Mouse (Mus musculus): ENCODE data around the gene Tor1a. TPM values are rescaled to one million over a fixed set of nuclear protein-coding genes. Genes with fewer than 3 reads are reported as not detected.

Tor1a gene
- polyA plus RNA-seq, 1 experiment from 2014 or later, result 82.9 TPM

DNA sequence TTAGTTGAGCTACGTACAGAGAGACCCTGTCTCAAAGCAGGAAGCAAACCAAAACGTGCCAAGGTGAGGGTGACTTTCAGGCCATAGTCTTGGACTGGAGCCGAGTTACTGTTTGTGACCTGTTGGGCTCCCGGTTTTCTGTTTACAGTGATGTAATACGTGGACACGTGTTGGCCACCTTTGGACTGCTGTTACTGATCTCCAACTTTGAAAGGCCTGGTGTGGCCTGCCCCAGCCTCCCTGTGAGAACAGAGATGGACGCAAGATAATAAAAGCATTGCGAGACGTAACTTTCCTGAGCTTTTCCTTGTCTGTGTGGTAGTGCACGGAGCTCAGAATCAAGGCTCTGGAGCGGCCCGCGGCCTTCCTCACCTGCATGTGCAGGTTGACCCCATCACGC is 9.0 kb downstream of the Tor1a start:
- H3K9ac ChIP-seq (replicated peaks), result 0 out of 2 replicates have a peak overlapping the region, but pooled peaks have one; percentile 11
- peak overlapping the region; percentile 92 for H3K27ac ChIP-seq (ENCODE audit: low read depth)
- DNase-seq, result peak; percentile 78
- peaks cover 35% of the 10 kb centered on the region for H3K4me1 ChIP-seq (ENCODE audit: insufficient read depth)
- H3K4me2 ChIP-seq (ENCODE audit: low read depth, low read length), result no peak overlapping the region
- 64% methylated on average over 14 of the region's 14 CpGs for WGBS (ENCODE audit: insufficient replicate concordance)
- peak; percentile 85 for TF ChIP-seq EP300 (IDR thresholded peaks at IDR 0.05; ENCODE audit: low read depth)
- no peak for TF ChIP-seq CTCF (IDR thresholded peaks at IDR 0.05; ENCODE audit: low read depth)
- ATAC-seq, result peak; percentile 89
- H3K4me3 ChIP-seq (ENCODE audit: low read depth, low read length), result no peak overlapping the region
- peaks cover 85% of the 10 kb centered on the region for H3K36me3 ChIP-seq (replicated peaks; ENCODE audit: insufficient read depth, low read length)
- no peaks in the 10 kb centered on the region for H3K27me3 ChIP-seq (ENCODE audit: insufficient read depth, low read length)
- H3K9me3 ChIP-seq (ENCODE audit: low read length), result no peaks in the 10 kb centered on the region

- no peaks in the 10 kb centered on the region for H3K27me3 ChIP-seq (ENCODE audit: insufficient read depth, low read length)
- peaks cover 39% of the 10 kb centered on the region for H3K4me1 ChIP-seq (ENCODE audit: insufficient read depth)
- no peak overlapping the region for H3K9ac ChIP-seq (replicated peaks)
- no peak for TF ChIP-seq CTCF (IDR thresholded peaks at IDR 0.05; ENCODE audit: low read depth)
- TF ChIP-seq EP300 (IDR thresholded peaks at IDR 0.05; ENCODE audit: low read depth), result no peak
- H3K4me3 ChIP-seq (ENCODE audit: low read depth, low read length), result no peak overlapping the region
- H3K9me3 ChIP-seq (ENCODE audit: low read length), result no peaks in the 10 kb centered on the region
- ATAC-seq (peak; percentile 3; the same call in 1 of the 2 replicates), DNase-seq (peak; percentile 13)
- peaks cover 74% of the 10 kb centered on the region for H3K36me3 ChIP-seq (replicated peaks; ENCODE audit: insufficient read depth, low read length)
- WGBS (ENCODE audit: insufficient replicate concordance), result 76% methylated on average over 4 of the region's 4 CpGs
- H3K4me2 ChIP-seq (ENCODE audit: low read depth, low read length), result no peak overlapping the region
- peak overlapping the region; percentile 92; the same call in 1 of the 2 replicates for H3K27ac ChIP-seq (ENCODE audit: low read depth)
These were observed 10.2 kb downstream of the Tor1a start for GRCm38 (mm10) chr2:30957511-30957910.

DNA sequence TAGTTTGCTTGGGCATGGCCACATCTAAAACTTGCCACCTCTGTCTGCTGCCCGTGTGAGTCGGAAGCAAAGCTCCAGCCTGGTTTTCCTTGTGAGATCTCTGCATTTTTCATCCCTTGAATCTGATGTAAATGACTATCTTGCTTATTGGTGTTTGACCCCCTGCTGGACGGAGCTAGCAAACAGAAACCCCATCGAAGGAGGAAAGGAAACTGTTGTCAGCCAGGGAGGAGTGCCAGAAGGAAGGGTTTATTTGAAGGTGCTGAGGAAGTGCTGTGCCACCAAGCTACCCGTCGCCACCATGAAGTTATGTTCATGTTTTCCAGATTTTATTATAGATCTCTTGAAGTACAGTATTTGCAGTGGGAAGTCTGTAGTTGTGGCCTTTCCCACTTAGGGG is 12.9 kb downstream of the Tor1a start:
- Histone ChIP-seq H3K4me2 (ENCODE audit: low read depth, low read length) (peak overlapping the region; percentile 83), H3K36me3 (replicated peaks; ENCODE audit: insufficient read depth, low read length) (peaks cover 49% of the 10 kb centered on the region), H3K4me3 (ENCODE audit: low read depth, low read length) (peak overlapping the region; percentile 78), H3K9me3 (ENCODE audit: low read length) (no peaks in the 10 kb centered on the region), H3K27ac (ENCODE audit: low read depth) (0 out of 2 replicates have a peak overlapping the region, but pooled peaks have one; percentile 24), H3K4me1 (ENCODE audit: insufficient read depth) (peaks cover 45% of the 10 kb centered on the region), H3K9ac (replicated peaks) (peak overlapping the region; percentile 83), H3K27me3 (ENCODE audit: insufficient read depth, low read length) (no peaks in the 10 kb centered on the region)
- peak; percentile 17 for DNase-seq
- WGBS (ENCODE audit: insufficient replicate concordance), result 44% methylated on average over 6 of the region's 6 CpGs
- TF ChIP-seq EP300 (IDR thresholded peaks at IDR 0.05; ENCODE audit: low read depth), result no peak
- TF ChIP-seq CTCF (IDR thresholded peaks at IDR 0.05; ENCODE audit: low read depth), result peak; percentile 33; the same call in 1 of the 2 replicates
- ATAC-seq, result no peak

DNA sequence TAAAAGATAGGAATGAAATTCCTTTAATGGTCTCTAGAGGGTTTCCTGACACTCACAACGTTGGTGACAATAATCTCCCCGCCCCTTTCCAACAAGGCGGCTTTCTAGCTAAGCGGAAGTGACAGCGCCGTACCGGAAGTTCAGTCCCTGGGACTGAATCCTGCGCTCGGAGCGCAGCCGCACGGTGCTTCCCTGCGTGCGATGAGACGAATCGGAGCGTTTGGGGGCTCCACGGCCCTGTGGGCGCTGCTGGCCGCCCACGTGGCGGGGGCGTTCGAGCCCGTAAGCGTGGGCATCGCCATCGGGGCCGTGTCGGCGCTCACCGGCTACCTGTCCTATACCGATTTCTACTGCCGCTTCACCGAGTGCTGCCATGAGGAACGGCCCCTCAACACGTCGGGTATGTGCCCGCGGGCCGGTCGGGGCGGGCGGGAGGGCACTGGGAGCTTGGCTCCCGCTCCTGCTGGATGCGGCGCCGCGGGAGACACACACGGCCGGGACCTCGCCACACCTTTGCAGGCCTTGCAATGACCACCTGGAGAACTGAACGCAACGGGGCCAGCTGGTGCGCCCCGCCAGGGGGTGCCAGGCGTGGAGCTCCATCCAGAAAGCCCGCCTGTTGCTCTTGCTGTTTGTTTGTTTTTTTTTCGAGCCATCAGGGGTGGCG is 14.8 kb downstream of the Tor1a start, which contains the start of gene Tor1b:
Gene Tor1b, plus strand, starts transcription at position 136 of the 667 bp plus-strand sequence.
- WGBS (ENCODE audit: insufficient replicate concordance), result under 1% methylated on average over 60 of the region's 60 CpGs
- Histone ChIP-seq H3K9me3 (ENCODE audit: low read length) (no peaks in the 10 kb centered on the region), H3K27me3 (ENCODE audit: insufficient read depth, low read length) (no peaks in the 10 kb centered on the region), H3K4me3 (ENCODE audit: low read depth, low read length) (peak within 1 kb of the TSS; percentile 78), H3K4me2 (ENCODE audit: low read depth, low read length) (peak within 1 kb of the TSS; percentile 83), H3K27ac (ENCODE audit: low read depth) (peak within 1 kb of the TSS; percentile 92), H3K4me1 (ENCODE audit: insufficient read depth) (peaks cover 39% of the 10 kb centered on the region), H3K36me3 (replicated peaks; ENCODE audit: insufficient read depth, low read length) (peaks cover 32% of the 10 kb centered on the region), H3K9ac (replicated peaks) (peak within 1 kb of the TSS; percentile 83)
- no peak for TF ChIP-seq EP300 (IDR thresholded peaks at IDR 0.05; ENCODE audit: low read depth)
- peak; percentile 46 for TF ChIP-seq CTCF (IDR thresholded peaks at IDR 0.05; ENCODE audit: low read depth)
- ATAC-seq, result peak; percentile 88
- DNase-seq, result peak; percentile 89

GRCm38 (mm10) chr2:30952457-30952823 is 15.3 kb downstream of the Tor1a start:
- WGBS (ENCODE audit: insufficient replicate concordance), result 32% methylated on average over 5 of the region's 5 CpGs
- H3K4me3 ChIP-seq (ENCODE audit: low read depth, low read length), result peak overlapping the region; percentile 78
- no peak for ATAC-seq
- peaks cover 39% of the 10 kb centered on the region for H3K4me1 ChIP-seq (ENCODE audit: insufficient read depth)
- H3K36me3 ChIP-seq (replicated peaks; ENCODE audit: insufficient read depth, low read length), result peaks cover 27% of the 10 kb centered on the region
- no peak overlapping the region for H3K9ac ChIP-seq (replicated peaks)
- DNase-seq, result no peak
- peak overlapping the region; percentile 83 for H3K4me2 ChIP-seq (ENCODE audit: low read depth, low read length)
- no peaks in the 10 kb centered on the region for H3K27me3 ChIP-seq (ENCODE audit: insufficient read depth, low read length)
- no peaks in the 10 kb centered on the region for H3K9me3 ChIP-seq (ENCODE audit: low read length)
- peak overlapping the region; percentile 92 for H3K27ac ChIP-seq (ENCODE audit: low read depth)
- TF ChIP-seq CTCF (IDR thresholded peaks at IDR 0.05; ENCODE audit: low read depth), result no peak
- TF ChIP-seq EP300 (IDR thresholded peaks at IDR 0.05; ENCODE audit: low read depth), result no peak

DNA sequence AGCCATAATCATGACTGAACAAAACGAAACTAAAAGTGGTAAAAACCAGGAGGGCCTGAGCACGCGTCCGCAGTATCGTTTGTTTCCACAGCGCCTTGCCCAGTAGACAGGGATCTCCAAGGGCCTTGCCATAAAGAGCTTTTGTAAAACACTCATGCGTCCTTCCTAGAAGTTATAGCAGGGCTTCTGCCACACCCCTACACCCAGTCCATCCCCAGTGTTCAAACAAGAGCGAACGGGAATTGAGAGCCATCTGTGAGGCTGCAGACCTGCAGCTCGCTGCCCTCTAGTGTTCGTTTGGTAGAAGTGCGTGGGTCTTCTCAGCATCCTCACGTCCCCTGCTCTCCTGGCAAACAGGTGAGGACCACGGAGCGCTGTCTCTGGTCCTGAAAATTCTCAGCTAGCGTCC is 25.1 kb downstream of the Tor1a start:
- WGBS (ENCODE audit: insufficient replicate concordance), result 16% methylated on average over 16 of the region's 16 CpGs
- Histone ChIP-seq H3K36me3 (replicated peaks; ENCODE audit: insufficient read depth, low read length) (no peaks in the 10 kb centered on the region), H3K4me3 (ENCODE audit: low read depth, low read length) (peak overlapping the region; percentile 63), H3K27me3 (ENCODE audit: insufficient read depth, low read length) (no peaks in the 10 kb centered on the region), H3K4me2 (ENCODE audit: low read depth, low read length) (peak overlapping the region; percentile 68), H3K4me1 (ENCODE audit: insufficient read depth) (no peaks in the 10 kb centered on the region), H3K9me3 (ENCODE audit: low read length) (no peaks in the 10 kb centered on the region), H3K27ac (ENCODE audit: low read depth) (peak overlapping the region; percentile 46; the same call in 1 of the 2 replicates), H3K9ac (replicated peaks) (peak overlapping the region; percentile 52)
- DNase-seq, result peak; percentile 77
- peak; percentile 90 for ATAC-seq
- TF ChIP-seq EP300 (IDR thresholded peaks at IDR 0.05; ENCODE audit: low read depth) (no peak), CTCF (IDR thresholded peaks at IDR 0.05; ENCODE audit: low read depth) (peak; percentile 97)
